In genomic region chr19:34825946-34826655, GRCm38 (mm10) we compare ENCODE assay signal across 8 mouse cellular contexts. TPM values are rescaled to one million over a fixed set of nuclear protein-coding genes. Genes with fewer than 3 reads are reported as not detected.
A peak's percentile ranks its signal among the peaks of the same experiment; 100 is the strongest.
DNase-seq lines count a peak whose midpoint lies in the region; ATAC-seq and TF ChIP-seq lines count a peak whose summit lies in the region.

No protein-coding gene starts in this region.

- ATAC-seq in frontal cortex, adult (ENCODE audit: low TSS enrichment) = peak; percentile 43; the same call in 1 of the 2 replicates
- peak; percentile 33; the same call in 1 of the 2 replicates for ATAC-seq in hindbrain, embryonic 11.5 days (ENCODE audit: low FRiP score)
- no peak for ATAC-seq in limb, embryonic 14.5 days (ENCODE audit: low FRiP score, low read depth)
- peak; percentile 26; the same call in 1 of the 2 replicates for ATAC-seq in neutrophil, adult 5-6 weeks (ENCODE audit: extremely low read depth, insufficient number of reproducible peaks, low FRiP score, poor library complexity, severe bottlenecking)

- H3K27ac ChIP-seq in thymus, adult 2 months (ENCODE audit: control insufficient read depth, insufficient read depth, low read length) = no peak overlapping the region
- no peak overlapping the region for H3K27ac ChIP-seq in hindbrain, embryonic 11.5 days (ENCODE audit: low read depth, low read length)
- no peak overlapping the region for H3K27ac ChIP-seq in limb, embryonic 14.5 days (replicated peaks; ENCODE audit: low read depth, low read length)

- no peaks in the 10 kb centered on the region for H3K9me3 ChIP-seq in hindbrain, embryonic 11.5 days (ENCODE audit: control insufficient read depth, low read length)
- H3K9me3 ChIP-seq in limb, embryonic 14.5 days (ENCODE audit: control insufficient read depth, low read length) = no peaks in the 10 kb centered on the region

- TF ChIP-seq POLR2A in thymus, adult 2 months (IDR thresholded peaks at IDR 0.05; ENCODE audit: control insufficient read depth, extremely low read depth, insufficient read depth, low read length, poor library complexity) = no peak
- TF ChIP-seq POLR2A in limb, embryonic 14.5 days (IDR thresholded peaks at IDR 0.05; ENCODE audit: borderline replicate concordance, extremely low read depth, insufficient read depth, insufficient read length) = no peak

- no peak overlapping the region for H3K9ac ChIP-seq in hindbrain, embryonic 11.5 days (ENCODE audit: low read depth, low read length)
- no peak overlapping the region for H3K9ac ChIP-seq in limb, embryonic 14.5 days (ENCODE audit: low read depth, low read length, severe bottlenecking)

- H3K27me3 ChIP-seq in thymus, adult 2 months (ENCODE audit: control insufficient read depth, insufficient read depth, low read length) = no peaks in the 10 kb centered on the region
- H3K27me3 ChIP-seq in hindbrain, embryonic 11.5 days (ENCODE audit: control insufficient read depth, insufficient read depth, low read length) = no peaks in the 10 kb centered on the region
- H3K27me3 ChIP-seq in limb, embryonic 14.5 days (ENCODE audit: control insufficient read depth, insufficient read depth, low read length) = no peaks in the 10 kb centered on the region

- DNase-seq in frontal cortex, postnatal 14 days (ENCODE audit: low spot score in 2 of 2) = no peak
- DNase-seq in thymus, adult 2 months = peak; percentile 30
- no peak for DNase-seq in thymus, adult 18-20 months
- DNase-seq in cerebellum, postnatal 36 days = peak; percentile 50 to 65
- peak; percentile 62 for DNase-seq in hindbrain, embryonic 11.5 days (ENCODE audit: low spot score)
- peak; percentile 65 for DNase-seq in limb, embryonic 14.5 days (ENCODE audit: low spot score)

- no peak overlapping the region for H3K4me2 ChIP-seq in hindbrain, embryonic 11.5 days (replicated peaks; ENCODE audit: low read depth, low read length)
- H3K4me2 ChIP-seq in limb, embryonic 14.5 days (replicated peaks; ENCODE audit: low read depth, low read length, severe bottlenecking) = no peak overlapping the region

- WGBS in thymus, adult 2 months = 67% methylated on average over 13 of the region's 13 CpGs
- 75% methylated on average over 13 of the region's 13 CpGs for WGBS in hindbrain, embryonic 11.5 days
- WGBS in limb, embryonic 14.5 days = 75% methylated on average over 13 of the region's 13 CpGs

- no peaks in the 10 kb centered on the region for H3K36me3 ChIP-seq in thymus, adult 2 months (ENCODE audit: control insufficient read depth, insufficient read depth, low read length)
- H3K36me3 ChIP-seq in hindbrain, embryonic 11.5 days (ENCODE audit: control insufficient read depth, insufficient read depth, low read length) = no peaks in the 10 kb centered on the region
- no peaks in the 10 kb centered on the region for H3K36me3 ChIP-seq in limb, embryonic 14.5 days (ENCODE audit: control insufficient read depth, insufficient read depth, low read length)

- no peaks in the 10 kb centered on the region for H3K4me1 ChIP-seq in thymus, adult 2 months (replicated peaks; ENCODE audit: control insufficient read depth, insufficient read depth, low read length)
- H3K4me1 ChIP-seq in hindbrain, embryonic 11.5 days (replicated peaks; ENCODE audit: control insufficient read depth, insufficient read depth, low read length) = no peaks in the 10 kb centered on the region
- H3K4me1 ChIP-seq in limb, embryonic 14.5 days (ENCODE audit: control insufficient read depth, insufficient read depth, low read length) = no peaks in the 10 kb centered on the region

- no peak overlapping the region for H3K4me3 ChIP-seq in thymus, adult 2 months (ENCODE audit: control insufficient read depth, insufficient read depth, low read length)
- no peak overlapping the region for H3K4me3 ChIP-seq in hindbrain, embryonic 11.5 days (ENCODE audit: low read depth, low read length)
- H3K4me3 ChIP-seq in limb, embryonic 14.5 days (replicated peaks; ENCODE audit: low read length) = no peak overlapping the region

- no peak for TF ChIP-seq CTCF in thymus, adult 2 months (IDR thresholded peaks at IDR 0.05; ENCODE audit: borderline replicate concordance, control insufficient read depth, extremely low read depth, insufficient read depth, low read length, poor library complexity)

RNA-seq across cellular contexts. Expression of gene Pank1, which starts 53.2 kb away (rescaled TPM):
- 0.92 and 1.6 TPM in 2 replicates for polyA plus RNA-seq in thymus, adult 2 months (2012; rRNA removed)
- polyA plus RNA-seq in hindbrain, embryonic 11.5 days (2014; fragmentation: Nextera tagmentation; extraction: Ambion mirVana) = 8.1 and 12.5 TPM in 2 replicates
- 4.2 and 4.3 TPM in 2 replicates for polyA plus RNA-seq in limb, embryonic 14.5 days (2012; rRNA removed)
- polyA plus RNA-seq in limb, embryonic 14.5 days (2014; fragmentation: Nextera tagmentation; extraction: Ambion mirVana) = 8.0 and 8.7 TPM in 2 replicates
- total RNA-seq in neutrophil, adult 5-6 weeks (2017) = 2.7 and 4.1 TPM in 2 replicates

Comparison
In these comparisons a context has a peak if more than half of its experiments do, and no peak if none do; other contexts are left out.
1. DNase-seq: peak in thymus, adult 2 months (single experiment), cerebellum, postnatal 36 days (2 of 2), hindbrain, embryonic 11.5 days (single experiment) and limb, embryonic 14.5 days (single experiment); none in frontal cortex, postnatal 14 days (0 of 2) and thymus, adult 18-20 months (0 of 2).